Mouse (Mus musculus) embryonic facial prominence, embryonic 11.5 days (tissue): ENCODE measurements around the gene Olfr223. TPM values are rescaled to one million over a fixed set of nuclear protein-coding genes. Genes with fewer than 3 reads are reported as not detected.

Source experiments
- ATAC-seq: fragments of 200-750 bp; cut with Nextera tagmentation; replicated peaks from 2 replicates; pipeline ENCODE4 v1.8.0; 2017; ENCODE audit warnings: low read depth; ENCODE audit not compliant: insufficient number of reproducible peaks, low FRiP score, low TSS enrichment
- DNase-seq: peaks from one replicate; pipeline ENCODE4 v3.0.0-alpha.2; 2015; ENCODE audit warnings: low spot score
- H3K27ac ChIP-seq: fragments of 300-500 bp; sonication (generic); replicated peaks from 2 replicates; pipeline ENCODE4 v1.5.1; 2014; ENCODE audit warnings: mild to moderate bottlenecking, low read depth, low read length, control low read depth
- H3K27me3 ChIP-seq: fragments of 300-500 bp; sonication (generic); 2 replicates; pipeline ENCODE4 v1.6.1; 2014; ENCODE audit warnings: mild to moderate bottlenecking, low read length, moderate library complexity, mixed read lengths; ENCODE audit not compliant: control insufficient read depth, insufficient read depth
- H3K36me3 ChIP-seq: fragments of 300-500 bp; sonication (generic); replicated peaks from 2 replicates; pipeline ENCODE4 v1.6.1; 2014; ENCODE audit warnings: low read depth, mild to moderate bottlenecking, low read length, moderate library complexity, mixed read lengths; ENCODE audit not compliant: control insufficient read depth, insufficient read depth
- H3K4me1 ChIP-seq: fragments of 300-500 bp; sonication (generic); 2 replicates; pipeline ENCODE4 v1.6.1; 2014; ENCODE audit warnings: low read length, mixed read lengths; ENCODE audit not compliant: control insufficient read depth, insufficient read depth
- H3K4me2 ChIP-seq: fragments of 300-500 bp; sonication (generic); 2 replicates; pipeline ENCODE4 v1.6.1; 2014; ENCODE audit warnings: low read depth, mild to moderate bottlenecking, control low read depth, low read length, moderate library complexity
- H3K4me3 ChIP-seq: fragments of 300-500 bp; sonication (generic); 2 replicates; pipeline ENCODE4 v1.5.1; 2014; ENCODE audit warnings: low read depth, low read length, control low read depth
- H3K9ac ChIP-seq: fragments of 300-500 bp; sonication (generic); replicated peaks from 2 replicates; pipeline ENCODE4 v1.6.1; 2014; ENCODE audit warnings: mild to moderate bottlenecking, control low read depth, low read length
- H3K9me3 ChIP-seq: fragments of 300-500 bp; sonication (generic); replicated peaks from 2 replicates; pipeline ENCODE4 v1.6.1; 2016; ENCODE audit warnings: mild to moderate bottlenecking, low read length, inconsistent platforms, mixed read lengths; ENCODE audit not compliant: control insufficient read depth
- WGBS: fragments of 180-500 bp; shearing (Covaris S2); extraction: QIAGEN DNeasy Blood & Tissue Kit; methylation state at CpG from one replicate; pipeline ENCODE4 v1.1.7; 2014; 5-methylcytosine and 5-hydroxymethylcytosine counted together
- polyA plus RNA-seq: library from polyadenylated mRNA; unstranded; fragments of >200 nt; fragmentation: Nextera tagmentation; extraction: Ambion mirVana; gene quantifications from 2 replicates; pipeline ENCODE4 v1.2.1, GENCODE M21; 2014

Olfr223 gene
- not detected in 2 replicates for polyA plus RNA-seq

DNA sequence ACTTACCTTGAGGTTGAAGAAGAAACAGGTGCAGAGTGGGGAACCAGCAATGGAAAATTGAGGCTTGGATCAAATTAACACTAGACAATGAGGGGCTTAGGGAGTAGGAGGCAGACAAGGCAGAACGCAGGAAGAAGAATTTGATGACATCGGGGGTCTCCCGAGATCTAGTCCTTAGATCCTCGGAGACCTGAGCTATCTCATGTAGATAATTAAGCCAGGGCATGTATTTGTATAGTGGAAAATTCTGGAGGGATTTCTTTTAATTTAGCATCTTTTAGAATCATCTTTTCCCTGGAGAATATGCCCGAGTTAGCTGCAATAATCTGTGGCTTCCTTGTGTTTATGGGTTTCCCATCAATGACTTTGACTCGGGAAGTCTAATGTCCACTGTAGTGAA, at the start of gene Olfr223:
Gene Olfr223, minus strand, starts transcription at position 101 of the 400 bp plus-strand sequence.
- H3K27ac ChIP-seq, result no peak within 1 kb of the TSS
- no peaks in the 10 kb centered on the region for H3K27me3 ChIP-seq
- no peak within 1 kb of the TSS for H3K4me2 ChIP-seq
- no peaks in the 10 kb centered on the region for H3K4me1 ChIP-seq
- DNase-seq, result no peak
- H3K36me3 ChIP-seq, result no peaks in the 10 kb centered on the region
- no peak within 1 kb of the TSS for H3K9ac ChIP-seq
- 84% methylated on average over 6 of the region's 6 CpGs for WGBS
- H3K4me3 ChIP-seq, result no peak within 1 kb of the TSS
- ATAC-seq, result no peak
- H3K9me3 ChIP-seq, result no peaks in the 10 kb centered on the region

DNA sequence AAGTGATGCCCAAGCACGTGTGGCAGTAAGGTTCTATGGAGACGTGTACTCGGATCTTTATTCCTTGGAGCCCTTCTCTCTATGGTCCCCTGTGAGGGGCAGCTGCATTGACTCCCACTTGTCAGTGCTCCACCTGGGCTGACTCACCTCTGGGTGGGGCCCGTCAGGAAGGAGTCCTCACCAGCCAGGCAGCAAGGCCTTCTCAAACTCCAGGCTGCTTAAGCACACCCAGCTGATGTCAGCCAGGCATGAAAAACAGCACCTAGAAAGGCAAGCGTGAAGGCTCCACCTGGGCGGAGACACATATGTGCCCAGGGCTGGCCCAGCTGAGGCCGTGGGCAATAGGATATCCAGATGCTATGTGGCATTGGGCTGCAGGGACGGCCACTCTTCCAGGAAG, 49.3 kb upstream of the Olfr223 start:
- WGBS, result 86% methylated on average over 8 of the region's 8 CpGs
- H3K36me3 ChIP-seq, result no peaks in the 10 kb centered on the region
- no peak overlapping the region for H3K4me3 ChIP-seq
- H3K27me3 ChIP-seq, result no peaks in the 10 kb centered on the region
- H3K9ac ChIP-seq, result no peak overlapping the region
- no peak for DNase-seq
- H3K9me3 ChIP-seq, result no peaks in the 10 kb centered on the region; the same call in 1 of the 2 replicates
- no peaks in the 10 kb centered on the region for H3K4me1 ChIP-seq
- ATAC-seq, result no peak
- no peak overlapping the region for H3K27ac ChIP-seq
- no peak overlapping the region for H3K4me2 ChIP-seq

DNA sequence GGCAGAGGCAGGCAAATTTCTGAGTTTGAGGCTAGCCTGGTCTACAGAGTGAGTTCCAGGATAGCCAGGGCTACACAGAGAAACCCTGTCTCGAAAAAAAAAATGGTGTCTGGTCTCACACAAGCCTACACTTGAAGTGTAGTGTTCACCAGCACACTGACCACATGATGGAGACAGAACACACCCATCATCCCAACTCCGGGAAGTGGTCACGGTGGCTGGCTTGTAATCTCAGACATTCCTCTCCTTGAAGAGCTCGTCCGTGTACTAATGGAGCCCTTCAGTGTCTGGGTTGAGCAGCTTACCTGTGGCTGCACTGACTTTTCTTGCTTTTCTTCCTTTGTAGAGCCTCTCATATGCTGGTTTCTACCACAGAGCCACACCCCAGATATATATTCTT, 48.1 kb upstream of the Olfr223 start:
- no peak overlapping the region for H3K9ac ChIP-seq
- WGBS, result 84% methylated on average over 5 of the region's 5 CpGs
- H3K4me3 ChIP-seq, result no peak overlapping the region
- H3K4me1 ChIP-seq, result no peaks in the 10 kb centered on the region
- ATAC-seq (no peak), DNase-seq (no peak)
- no peak overlapping the region for H3K4me2 ChIP-seq
- H3K36me3 ChIP-seq, result no peaks in the 10 kb centered on the region
- no peak overlapping the region for H3K27ac ChIP-seq
- no peaks in the 10 kb centered on the region; the same call in 1 of the 2 replicates for H3K9me3 ChIP-seq
- H3K27me3 ChIP-seq, result no peaks in the 10 kb centered on the region

DNA sequence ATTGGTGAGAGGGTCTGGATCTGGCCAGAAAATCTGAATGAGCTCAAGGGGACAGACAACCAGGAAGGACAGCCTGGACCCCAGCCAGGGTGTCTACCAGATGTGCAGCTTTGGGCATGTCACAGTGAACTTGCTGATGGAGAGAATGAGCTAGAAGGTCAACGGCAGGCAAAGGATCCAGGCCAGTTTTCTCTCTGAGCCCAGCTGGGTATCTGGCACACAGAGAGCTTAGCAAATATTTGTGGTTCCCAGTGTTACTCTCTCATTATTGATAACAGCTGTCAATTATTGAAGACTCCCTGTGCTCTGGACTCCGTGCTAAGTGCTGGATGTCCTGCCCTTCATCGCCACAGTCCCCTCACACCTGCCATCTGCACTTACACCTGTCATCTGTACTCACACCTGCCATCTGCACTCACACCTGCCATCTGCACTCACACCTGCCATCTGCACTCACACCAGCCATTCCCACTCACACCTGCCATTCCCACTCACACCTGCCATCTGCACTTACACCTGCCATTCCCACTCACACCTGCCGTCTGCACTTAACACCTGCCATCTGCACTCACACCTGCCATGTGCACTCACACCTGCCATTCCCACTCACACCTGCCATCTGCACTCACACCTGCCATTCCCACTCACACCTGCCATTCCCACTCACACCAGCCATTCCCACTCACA, 47.0 kb upstream of the Olfr223 start:
- Histone ChIP-seq H3K36me3 (no peaks in the 10 kb centered on the region), H3K27me3 (no peaks in the 10 kb centered on the region), H3K9ac (no peak overlapping the region), H3K27ac (no peak overlapping the region), H3K4me2 (no peak overlapping the region), H3K9me3 (no peaks in the 10 kb centered on the region; the same call in 1 of the 2 replicates), H3K4me3 (no peak overlapping the region), H3K4me1 (no peaks in the 10 kb centered on the region)
- WGBS, result 74% methylated on average over 4 of the region's 4 CpGs
- no peak for ATAC-seq
- DNase-seq, result no peak

GRCm38 (mm10) chr11:59636695-59637414, 43.8 kb upstream of the Olfr223 start:
- Histone ChIP-seq H3K27ac (no peak overlapping the region), H3K4me2 (no peak overlapping the region), H3K36me3 (no peaks in the 10 kb centered on the region), H3K4me1 (no peaks in the 10 kb centered on the region), H3K9ac (no peak overlapping the region), H3K4me3 (no peak overlapping the region), H3K9me3 (no peaks in the 10 kb centered on the region; the same call in 1 of the 2 replicates), H3K27me3 (no peaks in the 10 kb centered on the region)
- no peak for ATAC-seq
- 76% methylated on average over 7 of the region's 7 CpGs for WGBS
- no peak for DNase-seq

- Histone ChIP-seq H3K4me2 (no peak overlapping the region), H3K27ac (no peak overlapping the region), H3K9me3 (no peaks in the 10 kb centered on the region; the same call in 1 of the 2 replicates), H3K27me3 (no peaks in the 10 kb centered on the region), H3K4me1 (no peaks in the 10 kb centered on the region), H3K9ac (no peak overlapping the region), H3K36me3 (no peaks in the 10 kb centered on the region), H3K4me3 (no peak overlapping the region)
- ATAC-seq, result no peak
- no peak for DNase-seq
- 84% methylated on average over 12 of the region's 12 CpGs for WGBS
Observed at GRCm38 (mm10) chr11:59635821-59636694, 43.0 kb upstream of the Olfr223 start.

DNA sequence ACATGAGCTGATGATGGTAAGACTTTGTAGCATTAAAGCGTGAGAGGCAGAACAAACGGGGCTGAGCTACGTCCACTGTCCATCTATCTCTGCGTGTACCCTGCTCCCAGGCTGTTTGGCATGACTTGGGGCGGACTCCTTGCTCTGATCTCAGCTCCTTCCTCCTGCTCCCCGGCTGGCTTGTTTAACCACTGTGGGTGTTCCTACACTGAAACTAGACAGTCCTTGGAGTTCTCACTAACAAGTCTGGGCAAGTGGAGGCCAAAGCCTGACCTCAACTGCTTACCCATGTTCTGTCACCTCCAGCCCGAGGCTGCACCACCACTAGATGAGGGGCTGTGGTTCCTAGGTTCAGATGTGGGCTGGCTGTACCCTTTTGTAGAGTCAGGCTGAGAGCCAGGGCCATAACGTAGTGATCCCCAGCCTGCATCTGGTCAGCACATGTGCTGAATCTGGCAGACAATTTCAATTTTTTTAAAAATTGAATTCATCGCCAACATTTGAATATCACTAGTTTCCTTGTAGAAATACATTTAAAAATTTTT, 42.2 kb upstream of the Olfr223 start:
- DNase-seq (no peak), ATAC-seq (no peak)
- no peak overlapping the region for H3K9ac ChIP-seq
- WGBS, result 68% methylated on average over 9 of the region's 9 CpGs
- H3K27ac ChIP-seq, result no peak overlapping the region
- H3K4me2 ChIP-seq, result no peak overlapping the region
- no peaks in the 10 kb centered on the region for H3K36me3 ChIP-seq
- no peaks in the 10 kb centered on the region for H3K27me3 ChIP-seq
- no peaks in the 10 kb centered on the region for H3K4me1 ChIP-seq
- no peaks in the 10 kb centered on the region; the same call in 1 of the 2 replicates for H3K9me3 ChIP-seq
- no peak overlapping the region for H3K4me3 ChIP-seq
